Mouse (Mus musculus): ENCODE measurements around the gene Thumpd2.

- TF ChIP-seq EP300 (optimal IDR thresholded peaks at IDR 0.05) (no peak), CTCF (IDR thresholded peaks at IDR 0.05; ENCODE audit: low read depth) (no peak)
Measured at GRCm38 (mm10) chr17:81009112-81009511, 55.8 kb downstream of the Thumpd2 start.
